Mouse (Mus musculus): Measurements from ENCODE around the gene Defb29. TPM values are rescaled to one million over a fixed set of nuclear protein-coding genes. Genes with fewer than 3 reads are reported as not detected.

Defb29 gene
- total RNA-seq, 2 experiments from 2014 or later = not detected

- no peak overlapping the region for H3K27ac ChIP-seq
- H3K4me3 ChIP-seq = no peak overlapping the region
- peak; percentile 47 for DNase-seq
- intact Hi-C loops (cut with DNase I) = no loop called here
- peak; percentile 73 for TF ChIP-seq CTCF (IDR thresholded peaks at IDR 0.05)
Observed at GRCm38 (mm10) chr2:152553774-152554423, 14.0 kb upstream of the Defb29 start.

GRCm38 (mm10) chr2:152548124-152548523, 8.2 kb upstream of the Defb29 start:
- H3K4me3 ChIP-seq = no peak overlapping the region
- intact Hi-C loops (cut with DNase I) = no loop called here
- no peak overlapping the region for H3K27ac ChIP-seq
- TF ChIP-seq CTCF (IDR thresholded peaks at IDR 0.05) = no peak
- no peak for DNase-seq

GRCm38 (mm10) chr2:152544691-152545090, 4.8 kb upstream of the Defb29 start:
- intact Hi-C loops (cut with DNase I) = loop anchor here (2.0 kb wide), 1 partner anchor 94 kb away; no protein-coding TSS in a partner anchor
- Histone ChIP-seq H3K27ac (no peak overlapping the region), H3K4me3 (no peak overlapping the region)
- TF ChIP-seq CTCF (IDR thresholded peaks at IDR 0.05) = peak; percentile 51
- DNase-seq = peak; percentile 19

GRCm38 (mm10) chr2:152543478-152543877, 3.6 kb upstream of the Defb29 start:
- no peak for DNase-seq
- intact Hi-C loops (cut with DNase I) = no loop called here

GRCm38 (mm10) chr2:152542897-152543296, 3.0 kb upstream of the Defb29 start:
- Histone ChIP-seq H3K27ac (no peak overlapping the region), H3K4me3 (no peak overlapping the region)
- intact Hi-C loops (cut with DNase I) = no loop called here
- no peak for DNase-seq
- TF ChIP-seq CTCF (IDR thresholded peaks at IDR 0.05) = peak; percentile 22; the same call in 1 of the 2 replicates

More at GRCm38 (mm10) chr2:152543478-152543877, 3.6 kb upstream of the Defb29 start:
- no peak for TF ChIP-seq CTCF (IDR thresholded peaks at IDR 0.05)
- Histone ChIP-seq H3K27ac (no peak overlapping the region), H3K4me3 (no peak overlapping the region)

- intact Hi-C loops (cut with DNase I) = no loop called here
- H3K4me3 ChIP-seq = no peak overlapping the region
- TF ChIP-seq CTCF (IDR thresholded peaks at IDR 0.05) = no peak
Observed at GRCm38 (mm10) chr2:152541979-152542378, 2.1 kb upstream of the Defb29 start.

GRCm38 (mm10) chr2:152517981-152518380, 21.9 kb downstream of the Defb29 start, which contains the start of gene Defb28:
Defb28 (plus strand) TSS chr2:152518255.
- DNase-seq = no peak
- no peak within 1 kb of the TSS for H3K27ac ChIP-seq
- intact Hi-C loops (cut with DNase I) = no loop called here
- no peak within 1 kb of the TSS for H3K4me3 ChIP-seq
- no peak for TF ChIP-seq CTCF (IDR thresholded peaks at IDR 0.05)

More at GRCm38 (mm10) chr2:152541979-152542378, 2.1 kb upstream of the Defb29 start:
- DNase-seq = no peak
- H3K27ac ChIP-seq = no peak overlapping the region

- no peak overlapping the region for H3K27ac ChIP-seq
- no peak for TF ChIP-seq CTCF (IDR thresholded peaks at IDR 0.05)
- intact Hi-C loops (cut with DNase I) = no loop called here
- H3K4me3 ChIP-seq = no peak overlapping the region
- no peak for DNase-seq
Observed at GRCm38 (mm10) chr2:152516084-152516483, 23.8 kb downstream of the Defb29 start.

GRCm38 (mm10) chr2:152511592-152511991, 28.3 kb downstream of the Defb29 start, which contains the start of gene Defb26:
Defb26 (minus strand) TSS chr2:152511692.
- intact Hi-C loops (cut with DNase I) = no loop called here
- Histone ChIP-seq H3K27ac (no peak within 1 kb of the TSS), H3K4me3 (no peak within 1 kb of the TSS)
- DNase-seq = no peak
- TF ChIP-seq CTCF (IDR thresholded peaks at IDR 0.05) = no peak

- TF ChIP-seq CTCF (IDR thresholded peaks at IDR 0.05) = no peak
- no peak overlapping the region for H3K27ac ChIP-seq
- no peak overlapping the region for H3K4me3 ChIP-seq
- intact Hi-C loops (cut with DNase I) = no loop called here
- DNase-seq = no peak
Observed at GRCm38 (mm10) chr2:152503950-152504349, 35.9 kb downstream of the Defb29 start.

- DNase-seq = no peak
- no peak overlapping the region for H3K4me3 ChIP-seq
- peak; percentile 15; the same call in 1 of the 2 replicates for TF ChIP-seq CTCF (IDR thresholded peaks at IDR 0.05)
- intact Hi-C loops (cut with DNase I) = no loop called here
- H3K27ac ChIP-seq = no peak overlapping the region
Observed at GRCm38 (mm10) chr2:152500863-152501229, 39.1 kb downstream of the Defb29 start.

- Histone ChIP-seq H3K4me3 (no peak overlapping the region), H3K27ac (no peak overlapping the region)
- DNase-seq = no peak
- intact Hi-C loops (cut with DNase I) = no loop called here
- TF ChIP-seq CTCF (IDR thresholded peaks at IDR 0.05) = no peak
Observed at GRCm38 (mm10) chr2:152500204-152500862, 39.6 kb downstream of the Defb29 start.

GRCm38 (mm10) chr2:152498020-152498419, 41.9 kb downstream of the Defb29 start:
- Histone ChIP-seq H3K4me3 (no peak overlapping the region), H3K27ac (no peak overlapping the region)
- no peak for TF ChIP-seq CTCF (IDR thresholded peaks at IDR 0.05)
- intact Hi-C loops (cut with DNase I) = no loop called here
- no peak for DNase-seq

Data from gastrocnemius, adult 2 months (tissue).